Mouse (Mus musculus): ENCODE measurements at regions not wholly inside any gene's neighbourhood (a gene's known extent, or its start where the extent isn't known, plus 50 kb on each side); places are given as distances from the start of the nearest gene placed in this dataset.

DNA sequence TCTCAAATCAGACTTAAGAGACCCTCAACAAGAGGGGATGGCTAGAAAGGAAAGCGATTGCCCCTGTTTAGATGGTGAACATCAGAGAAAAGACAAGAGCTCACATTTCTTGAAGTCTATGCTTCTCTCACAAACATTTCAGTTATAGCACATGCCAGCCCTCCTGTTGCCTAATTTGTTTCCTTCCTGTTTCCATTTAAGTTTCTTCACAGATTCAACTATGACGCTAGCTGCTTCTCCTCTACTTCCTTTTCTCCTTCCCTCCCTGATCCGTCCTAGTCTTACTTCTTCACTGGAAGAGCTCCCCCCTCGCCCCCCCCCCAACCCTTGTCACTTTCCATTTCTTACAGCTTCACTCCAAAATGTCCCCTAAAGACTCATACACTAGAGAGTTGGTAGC, 66.0 kb upstream of the Cd44 start:
- Histone ChIP-seq H3K4me2 (ENCODE audit: insufficient read depth, low read depth, poor library complexity, severe bottlenecking) (no peak overlapping the region), H3K36me3 (replicated peaks in 1 of 2; ENCODE audit: control insufficient read depth in 1 of 2, insufficient read depth in 1 of 2, low read length in 1 of 2) (peaks cover 3 to 5% of the 10 kb centered on the region in 2 experiments), H3K9ac (ENCODE audit: insufficient read depth, low read depth) (no peak overlapping the region), H3K4me1 (ENCODE audit: control insufficient read depth in 1 of 2, insufficient read depth in 2 of 2) (peaks cover 10 to 27% of the 10 kb centered on the region in 2 experiments), H3K79me2 (replicated peaks; ENCODE audit: control insufficient read depth, extremely low read depth, insufficient read depth, poor library complexity, severe bottlenecking) (no peaks in the 10 kb centered on the region), H3K4me3 (replicated peaks in 1 of 3; ENCODE audit: low read depth in 2 of 3, low read length in 2 of 3, poor library complexity in 1 of 3) (no peak overlapping the region), H3K27ac (ENCODE audit: insufficient read depth, low read depth) (no peak overlapping the region), H3K27me3 (replicated peaks) (no peaks in the 10 kb centered on the region), H3K9me3 (replicated peaks; ENCODE audit: low read length) (peaks cover 10% of the 10 kb centered on the region)
- dilution Hi-C loops (cut with MboI; ENCODE audit: extremely low pct_ligation_motif_present, extremely low pct_unique_long_range_greater_than_20kb, low sequenced_read_pairs), result no loop called here
- in situ Hi-C loops (cut with MboI; ENCODE audit: low pct_ligation_motif_present, low pct_unique_long_range_greater_than_20kb, low sequenced_read_pairs), result no loop called here
- TF ChIP-seq E2F4 (IDR thresholded peaks at IDR 0.05; ENCODE audit: insufficient replicate concordance, low read depth, low read length) (no peak), SMC3 (IDR thresholded peaks at IDR 0.05; ENCODE audit: low read depth, low read length) (no peak), TBP (conservative IDR thresholded peaks at IDR 0.05; ENCODE audit: low read depth, low read length) (no peak), MAX (IDR thresholded peaks at IDR 0.05; ENCODE audit: low read length) (no peak), MAZ (IDR thresholded peaks at IDR 0.05; ENCODE audit: low read depth, low read length) (no peak), RCOR1 (conservative IDR thresholded peaks at IDR 0.05; ENCODE audit: low read depth, low read length) (no peak), TCF12 (IDR thresholded peaks at IDR 0.05; ENCODE audit: low read depth, low read length) (no peak), MXI1 (IDR thresholded peaks at IDR 0.05; ENCODE audit: low read depth, low read length) (no peak), HCFC1 (IDR thresholded peaks at IDR 0.05; ENCODE audit: low read depth, low read length) (no peak), BHLHE40 (IDR thresholded peaks at IDR 0.05; ENCODE audit: low read depth, low read length) (no peak), CTCF (conservative IDR thresholded peaks at IDR 0.05 in 1 of 2, IDR thresholded peaks at IDR 0.05 in 1 of 2; ENCODE audit: low read depth in 2 of 2, low read length in 2 of 2) (no peak)
- DNase-seq (ENCODE audit: extremely low read depth), result no peak

DNA sequence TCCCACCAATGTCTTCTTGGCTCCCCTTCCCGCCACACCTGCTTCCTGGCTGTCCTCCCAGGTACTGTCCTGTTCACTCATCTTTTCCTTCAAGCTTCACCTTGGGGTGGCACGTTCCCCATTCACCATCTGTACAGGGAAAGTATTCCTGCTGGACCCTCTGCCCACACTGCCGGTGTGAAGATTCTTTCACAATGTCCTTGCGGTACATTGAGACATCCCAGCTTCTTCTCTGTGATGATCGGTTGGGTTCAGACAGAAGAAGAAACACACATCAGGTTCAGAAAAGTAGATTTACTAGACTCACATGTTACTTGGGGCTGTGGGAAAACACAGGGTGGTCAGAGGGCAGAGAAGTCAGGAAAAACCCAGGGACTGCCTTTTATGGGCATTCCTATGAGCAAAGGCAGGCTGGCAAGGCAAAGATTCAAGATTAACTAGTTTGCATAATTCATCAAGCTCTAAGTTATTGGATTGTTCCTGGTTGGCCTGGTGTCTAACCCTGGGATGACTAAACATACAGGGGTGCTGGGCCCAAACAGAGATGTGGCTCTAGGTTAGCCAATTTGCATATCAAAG, 57.7 kb upstream of the Cd44 start:
- H3K9ac ChIP-seq (ENCODE audit: insufficient read depth, low read depth), result no peak overlapping the region
- no peaks in the 10 kb centered on the region for H3K27me3 ChIP-seq (replicated peaks)
- H3K4me3 ChIP-seq (replicated peaks in 1 of 3; ENCODE audit: low read depth in 2 of 3, low read length in 2 of 3, poor library complexity in 1 of 3), result no peak overlapping the region
- H3K36me3 ChIP-seq (replicated peaks in 1 of 2; ENCODE audit: control insufficient read depth in 1 of 2, insufficient read depth in 1 of 2, low read length in 1 of 2), result peaks cover 0 to 13% of the 10 kb centered on the region in 2 experiments
- TF ChIP-seq KAT2A (IDR thresholded peaks at IDR 0.05; ENCODE audit: insufficient replicate concordance, low read length) (no peak), SMC3 (IDR thresholded peaks at IDR 0.05; ENCODE audit: low read depth, low read length) (no peak), CHD1 (IDR thresholded peaks at IDR 0.05; ENCODE audit: low read depth, low read length) (no peak), NELFE (IDR thresholded peaks at IDR 0.05; ENCODE audit: low read depth, low read length) (no peak), NRF1 (IDR thresholded peaks at IDR 0.05; ENCODE audit: low read depth, low read length) (no peak), UBTF (IDR thresholded peaks at IDR 0.05; ENCODE audit: low read depth, low read length) (no peak), TCF12 (IDR thresholded peaks at IDR 0.05; ENCODE audit: low read depth, low read length) (no peak), ZMIZ1 (IDR thresholded peaks at IDR 0.05; ENCODE audit: low read depth, low read length) (no peak), RAD21 (IDR thresholded peaks at IDR 0.05; ENCODE audit: low read depth, low read length) (no peak), MAX (IDR thresholded peaks at IDR 0.05; ENCODE audit: low read length) (no peak), USF2 (conservative IDR thresholded peaks at IDR 0.05; ENCODE audit: low read depth, low read length) (no peak), MXI1 (IDR thresholded peaks at IDR 0.05; ENCODE audit: low read depth, low read length) (no peak), ELF1 (IDR thresholded peaks at IDR 0.05; ENCODE audit: low read depth, low read length) (no peak), ZC3H11A (IDR thresholded peaks at IDR 0.05; ENCODE audit: low read depth, low read length) (no peak), SIN3A (IDR thresholded peaks at IDR 0.05; ENCODE audit: low read length) (no peak), TBP (conservative IDR thresholded peaks at IDR 0.05; ENCODE audit: low read depth, low read length) (no peak), ZKSCAN1 (IDR thresholded peaks at IDR 0.05; ENCODE audit: borderline replicate concordance, low read depth, low read length) (no peak), E2F4 (IDR thresholded peaks at IDR 0.05; ENCODE audit: insufficient replicate concordance, low read depth, low read length) (no peak), ETS1 (conservative IDR thresholded peaks at IDR 0.05; ENCODE audit: low read depth, low read length) (no peak)
- DNase-seq (ENCODE audit: extremely low read depth), result no peak
- H3K4me2 ChIP-seq (ENCODE audit: insufficient read depth, low read depth, poor library complexity, severe bottlenecking), result no peak overlapping the region
- H3K4me1 ChIP-seq (ENCODE audit: control insufficient read depth in 1 of 2, insufficient read depth in 2 of 2), result peaks cover 4 to 14% of the 10 kb centered on the region in 2 experiments
- no peaks in the 10 kb centered on the region for H3K9me3 ChIP-seq (replicated peaks; ENCODE audit: low read length)
- in situ Hi-C loops (cut with MboI; ENCODE audit: low pct_ligation_motif_present, low pct_unique_long_range_greater_than_20kb, low sequenced_read_pairs), result no loop called here
- H3K79me2 ChIP-seq (replicated peaks; ENCODE audit: control insufficient read depth, extremely low read depth, insufficient read depth, poor library complexity, severe bottlenecking), result no peaks in the 10 kb centered on the region
- dilution Hi-C loops (cut with MboI; ENCODE audit: extremely low pct_ligation_motif_present, extremely low pct_unique_long_range_greater_than_20kb, low sequenced_read_pairs), result no loop called here
- H3K27ac ChIP-seq (ENCODE audit: insufficient read depth, low read depth), result no peak overlapping the region
